Mouse (Mus musculus) hindbrain, embryonic 10.5 days (tissue): Measurements from ENCODE around the gene Hoxb2. TPM values are rescaled to one million over a fixed set of nuclear protein-coding genes. Genes with fewer than 3 reads are reported as not detected.

Experiments
- DNase-seq: peaks from one replicate; pipeline ENCODE4 v3.0.0-alpha.2; 2017; ENCODE audit warnings: low spot score
- H3K27ac ChIP-seq: fragments of 300-500 bp; sonication (generic); 2 replicates; pipeline ENCODE4 v1.5.1; 2016; ENCODE audit warnings: mild to moderate bottlenecking, moderate library complexity
- H3K27me3 ChIP-seq: fragments of 300-500 bp; sonication (generic); 2 replicates; pipeline ENCODE4 v1.6.1; 2016; ENCODE audit warnings: mild to moderate bottlenecking; ENCODE audit not compliant: poor library complexity, insufficient read depth, severe bottlenecking
- H3K36me3 ChIP-seq: fragments of 300-500 bp; sonication (generic); 2 replicates; pipeline ENCODE4 v1.6.1; 2016; ENCODE audit warnings: mild to moderate bottlenecking, moderate library complexity
- H3K4me1 ChIP-seq: fragments of 300-500 bp; sonication (generic); replicated peaks from 2 replicates; pipeline ENCODE4 v1.6.1; 2016; ENCODE audit warnings: mild to moderate bottlenecking
- H3K4me3 ChIP-seq: fragments of 300-500 bp; sonication (generic); 2 replicates; pipeline ENCODE4 v1.5.1; 2016; ENCODE audit warnings: mild to moderate bottlenecking, moderate library complexity
- H3K9me3 ChIP-seq: fragments of 300-500 bp; sonication (generic); 2 replicates; pipeline ENCODE4 v1.6.1; 2016; ENCODE audit warnings: mild to moderate bottlenecking, moderate library complexity
- WGBS: fragments of 180-500 bp; shearing (Covaris S2); methylation state at CpG from one replicate; pipeline ENCODE4 v1.1.7; 2016; 5-methylcytosine and 5-hydroxymethylcytosine counted together
- microRNA counts: library from miRNA; unstranded; fragments of <30 nt; microRNA quantifications from one replicate; lab custom pipeline; 2017
- polyA plus RNA-seq: library from polyadenylated mRNA; unstranded; fragments of >200 nt; fragmentation: Nextera tagmentation; extraction: Ambion mirVana; gene quantifications from 2 replicates; pipeline ENCODE4 v1.2.1, GENCODE M21; 2016

Hoxb2 gene
- polyA plus RNA-seq, 1 experiment from 2014 or later: 49.6 TPM

DNA sequence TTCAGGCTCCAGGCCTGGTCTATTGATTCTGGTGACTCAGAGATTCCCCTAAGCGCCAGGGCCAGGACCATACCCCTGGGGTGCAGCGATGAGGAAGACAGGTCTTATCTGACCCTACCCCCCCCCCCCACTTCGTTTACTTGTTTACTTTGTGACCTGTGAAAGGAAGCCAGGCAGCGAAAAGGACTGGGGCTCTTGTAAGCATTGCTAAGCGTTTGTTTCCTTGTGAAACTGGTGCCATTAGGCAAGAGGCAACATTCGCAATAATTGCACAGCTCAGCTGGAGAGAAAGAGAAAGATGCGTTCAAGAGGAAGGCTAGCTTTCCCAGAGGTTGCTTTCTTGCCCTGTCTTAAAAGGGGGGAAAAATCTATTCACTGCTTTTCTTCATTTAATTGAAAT is 18.8 kb downstream of the Hoxb2 start:
- no peaks in the 10 kb centered on the region for H3K36me3 ChIP-seq
- H3K27me3 ChIP-seq: peaks cover 100% of the 10 kb centered on the region
- H3K4me3 ChIP-seq: no peak overlapping the region
- H3K27ac ChIP-seq: no peak overlapping the region
- H3K9me3 ChIP-seq: no peaks in the 10 kb centered on the region
- H3K4me1 ChIP-seq: peaks cover 33% of the 10 kb centered on the region
- no peak for DNase-seq
- WGBS: 12% methylated on average over 7 of the region's 7 CpGs

DNA sequence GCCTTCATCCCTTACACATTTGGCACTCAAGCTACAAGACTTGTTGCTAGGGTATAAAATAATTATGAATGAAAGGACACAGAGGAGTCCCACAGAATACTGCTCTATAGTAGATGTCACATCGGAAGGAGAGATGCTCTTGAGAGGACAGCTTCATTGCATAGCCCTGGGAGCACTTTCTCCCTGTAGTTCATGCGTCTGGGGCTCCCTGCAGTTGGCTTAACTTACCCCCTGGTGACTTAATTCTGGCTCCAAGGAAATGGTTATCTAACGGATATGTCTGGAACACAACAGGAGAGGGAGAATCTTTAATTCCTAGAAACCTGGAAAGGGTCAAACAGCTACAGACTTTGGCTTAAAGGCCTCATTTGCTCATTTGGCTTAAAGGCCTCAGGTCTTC is 21.4 kb downstream of the Hoxb2 start:
- H3K27me3 ChIP-seq: peaks cover 100% of the 10 kb centered on the region

GRCm38 (mm10) chr11:96372519-96372918 is 22.2 kb downstream of the Hoxb2 start:
- peaks cover 13% of the 10 kb centered on the region for H3K4me1 ChIP-seq
- H3K27me3 ChIP-seq: peaks cover 100% of the 10 kb centered on the region
- no peak for DNase-seq
- WGBS: 2% methylated on average over 3 of the region's 3 CpGs
- H3K4me3 ChIP-seq: no peak overlapping the region
- H3K36me3 ChIP-seq: no peaks in the 10 kb centered on the region
- H3K9me3 ChIP-seq: no peaks in the 10 kb centered on the region
- no peak overlapping the region for H3K27ac ChIP-seq

More for the DNA sequence above, 21.4 kb downstream of the Hoxb2 start:
- Histone ChIP-seq H3K9me3 (no peaks in the 10 kb centered on the region), H3K27ac (no peak overlapping the region), H3K36me3 (no peaks in the 10 kb centered on the region), H3K4me3 (no peak overlapping the region), H3K4me1 (peaks cover 14% of the 10 kb centered on the region)
- no peak for DNase-seq
- 10% methylated on average over 3 of the region's 3 CpGs for WGBS

DNA sequence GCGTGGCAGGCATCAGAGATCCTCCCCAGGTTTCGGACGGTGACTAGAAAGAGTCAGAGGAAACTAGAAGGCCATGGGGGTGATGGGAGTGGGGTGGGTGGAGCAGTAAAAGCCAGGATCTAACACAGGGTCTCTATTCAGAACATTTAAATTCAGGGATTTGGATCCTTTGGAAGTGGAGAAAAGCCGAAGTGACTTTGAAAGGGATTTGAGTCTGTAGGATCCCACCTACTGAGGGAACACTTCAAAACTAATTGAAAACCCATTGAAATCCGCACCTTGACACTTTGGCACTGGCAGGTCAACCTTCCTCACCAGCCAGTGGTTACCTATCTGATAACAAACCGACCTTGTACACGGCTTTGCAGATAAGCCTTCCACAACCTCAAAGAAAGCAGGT is 24.5 kb downstream of the Hoxb2 start:
- no peaks in the 10 kb centered on the region for H3K36me3 ChIP-seq
- 10% methylated on average over 7 of the region's 7 CpGs for WGBS
- no peak overlapping the region for H3K4me3 ChIP-seq
- peaks cover 97% of the 10 kb centered on the region for H3K27me3 ChIP-seq
- H3K27ac ChIP-seq: no peak overlapping the region
- H3K9me3 ChIP-seq: no peaks in the 10 kb centered on the region
- peaks cover 5% of the 10 kb centered on the region for H3K4me1 ChIP-seq
- no peak for DNase-seq

DNA sequence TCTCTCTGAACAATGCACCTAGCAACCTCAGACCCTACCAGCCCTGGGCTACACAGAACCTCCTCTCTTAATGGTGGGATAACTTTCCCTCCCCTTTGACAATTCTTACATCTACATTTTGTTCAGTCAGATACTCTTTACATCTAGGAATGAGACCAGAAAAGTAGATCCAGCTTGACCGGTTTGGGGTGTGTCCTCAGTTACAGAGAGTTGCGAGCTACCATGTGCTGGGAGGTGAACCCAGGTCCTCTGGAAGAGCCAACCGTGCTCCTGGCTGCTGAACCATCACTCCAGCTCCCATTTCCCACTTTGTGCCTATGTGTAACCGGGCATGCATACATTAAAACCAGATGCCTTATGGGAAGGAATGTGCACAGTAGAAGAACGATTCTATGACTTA is 33.1 kb downstream of the Hoxb2 start:
- Histone ChIP-seq H3K27ac (no peak overlapping the region), H3K4me3 (no peak overlapping the region), H3K36me3 (no peaks in the 10 kb centered on the region), H3K9me3 (no peaks in the 10 kb centered on the region), H3K27me3 (peaks cover 44% of the 10 kb centered on the region), H3K4me1 (no peaks in the 10 kb centered on the region)
- DNase-seq: no peak
- 80% methylated on average over 5 of the region's 5 CpGs for WGBS

DNA sequence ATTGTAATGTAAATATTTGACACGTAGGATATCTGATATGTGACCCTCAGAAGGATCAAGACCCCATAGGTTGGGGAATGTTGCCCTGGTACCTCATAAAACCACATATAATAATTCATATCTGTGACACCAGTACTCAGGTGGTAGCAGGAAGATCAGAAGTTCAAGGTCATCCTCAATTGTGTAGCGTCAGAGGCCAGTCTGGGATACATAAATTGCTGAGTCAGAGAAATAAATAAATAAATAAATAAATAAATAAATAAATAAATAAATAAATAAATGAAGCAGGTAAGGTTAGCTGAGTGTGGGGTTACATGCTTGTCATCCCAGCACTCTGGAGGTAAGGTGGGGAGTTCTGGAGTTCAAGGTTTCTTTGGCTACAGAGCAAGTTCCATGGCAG is 37.3 kb downstream of the Hoxb2 start:
- H3K27ac ChIP-seq: no peak overlapping the region
- DNase-seq: no peak
- H3K4me1 ChIP-seq: peaks cover 9% of the 10 kb centered on the region; the same call in 1 of the 2 replicates
- H3K4me3 ChIP-seq: no peak overlapping the region
- H3K9me3 ChIP-seq: no peaks in the 10 kb centered on the region
- no peaks in the 10 kb centered on the region for H3K36me3 ChIP-seq
- 87% methylated on average over 2 of the region's 2 CpGs for WGBS
- peaks cover 11% of the 10 kb centered on the region for H3K27me3 ChIP-seq

- no peaks in the 10 kb centered on the region for H3K36me3 ChIP-seq
- H3K27ac ChIP-seq: peak overlapping the region; percentile 42; the same call in 1 of the 2 replicates
- peak; percentile 36 for DNase-seq
- peaks cover 20% of the 10 kb centered on the region for H3K4me1 ChIP-seq
- peaks cover 32% of the 10 kb centered on the region for H3K27me3 ChIP-seq
- 0 out of 2 replicates have a peak overlapping the region, but pooled peaks have one; percentile 3 for H3K4me3 ChIP-seq
- 11% methylated on average over 15 of the region's 15 CpGs for WGBS
- H3K9me3 ChIP-seq: no peaks in the 10 kb centered on the region
Measured at GRCm38 (mm10) chr11:96396772-96397626, 46.7 kb downstream of the Hoxb2 start.

DNA sequence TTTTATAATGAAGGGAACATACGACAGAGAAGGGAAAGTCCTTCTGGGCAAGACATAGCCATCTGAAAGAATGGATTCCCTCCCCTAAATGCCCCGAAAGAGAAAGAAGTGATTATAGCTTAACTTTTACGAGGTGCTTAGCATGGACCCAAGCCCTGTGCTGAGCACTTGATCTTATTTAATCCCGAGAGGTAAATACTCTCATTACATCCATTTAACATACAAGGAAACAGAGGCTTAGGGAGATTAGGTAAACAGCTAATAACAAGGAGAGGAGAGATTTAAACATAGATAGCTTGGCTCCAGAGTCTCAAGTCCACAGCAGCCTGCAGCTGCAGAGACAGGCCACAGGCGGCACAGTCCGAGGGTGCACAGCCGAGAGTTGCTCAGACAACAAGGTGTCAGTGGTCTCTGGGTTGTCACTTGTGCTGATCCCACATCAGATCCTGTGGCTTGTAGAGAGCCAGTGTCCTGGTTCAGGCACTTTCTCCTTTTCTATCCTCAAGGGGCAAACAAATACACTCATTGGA is 47.5 kb downstream of the Hoxb2 start:
- H3K9me3 ChIP-seq: no peaks in the 10 kb centered on the region
- peaks cover 32% of the 10 kb centered on the region for H3K27me3 ChIP-seq
- no peak overlapping the region; the same call in 1 of the 2 replicates for H3K27ac ChIP-seq
- 50% methylated on average over 7 of the region's 7 CpGs for whole genome bisulfite sequencing
- peaks cover 20% of the 10 kb centered on the region for H3K4me1 ChIP-seq
- no peaks in the 10 kb centered on the region for H3K36me3 ChIP-seq
- no peak for DNase-seq
- no peak overlapping the region for H3K4me3 ChIP-seq

- no peaks in the 10 kb centered on the region for H3K9me3 ChIP-seq
- peaks cover 43% of the 10 kb centered on the region for H3K27me3 ChIP-seq
- no peak overlapping the region for H3K27ac ChIP-seq
- 28% methylated on average over 8 of the region's 8 CpGs for WGBS
- no peak overlapping the region for H3K4me3 ChIP-seq
- H3K36me3 ChIP-seq: no peaks in the 10 kb centered on the region
- no peak for DNase-seq
- peaks cover 29% of the 10 kb centered on the region for H3K4me1 ChIP-seq
Measured at GRCm38 (mm10) chr11:96399923-96400322, 49.6 kb downstream of the Hoxb2 start.

MicroRNA genes within 50 kb of the gene (microRNA counts, 519-probe panel; counts per million panel counts)
- microRNA mmu-miR-10a (lab: Ali Mortazavi, UCI): 1,255 counts per million, percentile 77 among the panel's probes with 10 or more counts

Other genes with a start within 250 kb of the Hoxb2 start
- not detected in 2 replicates for gene Calcoco2, start 238.6 kb upstream of the Hoxb2 start, polyA plus RNA-seq
- 0.08 TPM in 1 of 2 replicates, not detected in the other for gene Ttll6, start 216.7 kb upstream of the Hoxb2 start, polyA plus RNA-seq
- gene Hoxb13, start 156.2 kb upstream of the Hoxb2 start, polyA plus RNA-seq: not detected in 2 replicates
- gene Hoxb9, start 79.1 kb upstream of the Hoxb2 start, polyA plus RNA-seq: not detected in 2 replicates
- 0.08 TPM in 1 of 2 replicates, not detected in the other for gene Hoxb8, start 68.6 kb upstream of the Hoxb2 start, polyA plus RNA-seq
- not detected in 2 replicates for gene Hoxb7, start 63.9 kb upstream of the Hoxb2 start, polyA plus RNA-seq
- gene Hoxb6, start 58.0 kb upstream of the Hoxb2 start, polyA plus RNA-seq: 0.31 TPM in 1 of 2 replicates, not detected in the other
- gene Hoxb5, start 47.2 kb upstream of the Hoxb2 start, polyA plus RNA-seq: 0.14 and 6.3 TPM in 2 replicates
- 0.47 and 3.1 TPM in 2 replicates for gene Hoxb4, start 32.3 kb upstream of the Hoxb2 start, polyA plus RNA-seq
- gene Hoxb3, start 27.2 kb upstream of the Hoxb2 start, polyA plus RNA-seq: 5.3 and 9.6 TPM in 2 replicates
- gene Hoxb1, start 15.2 kb downstream of the Hoxb2 start, polyA plus RNA-seq: 15.4 and 22.7 TPM in 2 replicates
- 0.61 and 1.3 TPM in 2 replicates for gene Skap1, start 114.1 kb downstream of the Hoxb2 start, polyA plus RNA-seq